Mouse (Mus musculus) induced T-regulatory cell, adult 2 months (primary cell): ENCODE data around the gene Rplp0.

Source experiments
- DNase-seq: peaks from one replicate; pipeline ENCODE4 v3.0.0-alpha.2; 2012; ENCODE audit warnings: low read depth

Rplp0 gene

GRCm38 (mm10) chr5:115526456-115527202 is 32.6 kb upstream of the Rplp0 start:
- no peak for DNase-seq

- no peak for DNase-seq
These were observed 31.1 kb upstream of the Rplp0 start for GRCm38 (mm10) chr5:115528128-115528527.

GRCm38 (mm10) chr5:115529364-115529741 is 29.9 kb upstream of the Rplp0 start:
- no peak for DNase-seq

GRCm38 (mm10) chr5:115529742-115530446 is 29.4 kb upstream of the Rplp0 start:
- DNase-seq: no peak

GRCm38 (mm10) chr5:115530447-115530809 is 28.8 kb upstream of the Rplp0 start:
- DNase-seq: peak; percentile 47

- DNase-seq: no peak
These were observed 27.5 kb upstream of the Rplp0 start for GRCm38 (mm10) chr5:115531671-115532270.

GRCm38 (mm10) chr5:115534290-115534731 is 25.0 kb upstream of the Rplp0 start:
- peak; percentile 63 for DNase-seq

GRCm38 (mm10) chr5:115534856-115535255 is 24.4 kb upstream of the Rplp0 start:
- peak; percentile 72 for DNase-seq

GRCm38 (mm10) chr5:115535635-115536034 is 23.6 kb upstream of the Rplp0 start:
- no peak for DNase-seq

GRCm38 (mm10) chr5:115538017-115538692 is 21.1 kb upstream of the Rplp0 start:
- DNase-seq: no peak

- DNase-seq: peak; percentile 95
These were observed 20.6 kb upstream of the Rplp0 start for GRCm38 (mm10) chr5:115538693-115539043.

- peak; percentile 72 for DNase-seq
These were observed 16.5 kb upstream of the Rplp0 start for GRCm38 (mm10) chr5:115542635-115543384.

- no peak for DNase-seq
These were observed 15.6 kb upstream of the Rplp0 start for GRCm38 (mm10) chr5:115543509-115544253.

- no peak for DNase-seq
These were observed 14.5 kb upstream of the Rplp0 start for GRCm38 (mm10) chr5:115544655-115545185.

GRCm38 (mm10) chr5:115545636-115546035 is 13.6 kb upstream of the Rplp0 start:
- no peak for DNase-seq

- DNase-seq: no peak
These were observed 12.7 kb upstream of the Rplp0 start for GRCm38 (mm10) chr5:115546536-115546935.

- DNase-seq: no peak
These were observed 12.3 kb upstream of the Rplp0 start for GRCm38 (mm10) chr5:115547014-115547413.

GRCm38 (mm10) chr5:115547421-115547820 is 11.8 kb upstream of the Rplp0 start:
- no peak for DNase-seq

GRCm38 (mm10) chr5:115548501-115549285 is 10.6 kb upstream of the Rplp0 start:
- DNase-seq: no peak

GRCm38 (mm10) chr5:115550482-115551005 is 8.7 kb upstream of the Rplp0 start:
- DNase-seq: no peak
